12 mouse cellular contexts compared by ENCODE assay signal in genomic region chr16:23632681-23633080, GRCm38 (mm10).
DNase-seq lines count a peak whose midpoint lies in the region; ATAC-seq and TF ChIP-seq lines count a peak whose summit lies in the region.
"Had no signal": no experiment of that assay in that cellular context is flagged by ENCODE, and none has a peak within 500 bp of the region (broad histone marks: within the 10 kb centered on the region; RNA-seq: fewer than 3 reads in every experiment).

No protein-coding gene starts in this region.

- no peak for ATAC-seq in heart, postnatal 0 days (ENCODE audit: insufficient read depth, low read depth)
- ATAC-seq in lung, embryonic 14.5 days (ENCODE audit: insufficient read depth): no peak
- no peak for ATAC-seq in stomach, postnatal 0 days (ENCODE audit: low FRiP score, low TSS enrichment)

- 70% methylated on average over 2 of the region's 2 CpGs for WGBS in heart, postnatal 0 days
- 67% methylated on average over 2 of the region's 2 CpGs for WGBS in heart, embryonic 10.5 days
- 63% methylated on average over 2 of the region's 2 CpGs for WGBS in lung, embryonic 14.5 days
- WGBS in stomach, postnatal 0 days: 78% methylated on average over 2 of the region's 2 CpGs

- DNase-seq in heart, postnatal 0 days (ENCODE audit: low spot score): no peak
- DNase-seq in heart, embryonic 10.5 days (ENCODE audit: low spot score): no peak
- no peak for DNase-seq in lung, embryonic 14.5 days
- DNase-seq in lung, postnatal 25 days (ENCODE audit: low spot score): no peak
- peak; percentile 24 for DNase-seq in NIH3T3 (ENCODE audit: low read depth)
- no peak for DNase-seq in stomach, postnatal 0 days (ENCODE audit: low spot score)
- no peak for DNase-seq in embryo, embryonic 11 days
- no peak for DNase-seq in layer of hippocampus, adult 11-12 months (ENCODE audit: low spot score)
- DNase-seq: gastrocnemius, postnatal 36 days had no signal

- H3K9ac ChIP-seq in heart, postnatal 0 days (replicated peaks; ENCODE audit: low read depth, low read length): no peak overlapping the region
- no peak overlapping the region for H3K9ac ChIP-seq in lung, embryonic 14.5 days
- H3K9ac ChIP-seq in stomach, postnatal 0 days (ENCODE audit: low read length): no peak overlapping the region
- H3K9ac ChIP-seq: limb, embryonic 13.5 days; neural tube, embryonic 15.5 days had no signal

- 0 out of 2 replicates have a peak, but pooled peaks cover 3% of the 10 kb centered on the region for H3K9me3 ChIP-seq in heart, postnatal 0 days (replicated peaks; ENCODE audit: control insufficient read depth, low read length)
- H3K9me3 ChIP-seq in heart, embryonic 10.5 days: no peaks in the 10 kb centered on the region
- H3K9me3 ChIP-seq in lung, embryonic 14.5 days (ENCODE audit: low read depth, low read length): no peaks in the 10 kb centered on the region; the same call in 1 of the 2 replicates
- H3K9me3 ChIP-seq in stomach, postnatal 0 days (ENCODE audit: control insufficient read depth, low read length): no peaks in the 10 kb centered on the region
- H3K9me3 ChIP-seq: limb, embryonic 13.5 days; neural tube, embryonic 15.5 days had no signal

- no peak for TF ChIP-seq EP300 in heart, postnatal 0 days (IDR thresholded peaks at IDR 0.05; ENCODE audit: low read depth)
- no peak for TF ChIP-seq EP300 in stomach, postnatal 0 days (optimal IDR thresholded peaks at IDR 0.05)

- TF ChIP-seq CTCF in heart, postnatal 0 days (IDR thresholded peaks at IDR 0.05; ENCODE audit: low read depth): peak; percentile 13; the same call in 1 of the 2 replicates
- peak; percentile 41 for TF ChIP-seq CTCF in lung, embryonic 14.5 days (IDR thresholded peaks at IDR 0.05; ENCODE audit: low read depth)
- TF ChIP-seq CTCF in stomach, postnatal 0 days (IDR thresholded peaks at IDR 0.05; ENCODE audit: low read depth): peak; percentile 47

- no peak overlapping the region for H3K27ac ChIP-seq in heart, postnatal 0 days (ENCODE audit: low read depth)
- H3K27ac ChIP-seq in heart, embryonic 10.5 days: no peak overlapping the region
- H3K27ac ChIP-seq in lung, embryonic 14.5 days (ENCODE audit: low read depth): no peak overlapping the region
- H3K27ac ChIP-seq in stomach, postnatal 0 days (replicated peaks): no peak overlapping the region
- H3K27ac ChIP-seq: limb, embryonic 13.5 days; neural tube, embryonic 15.5 days had no signal

- no peak overlapping the region for H3K4me2 ChIP-seq in heart, postnatal 0 days (ENCODE audit: low read depth, low read length)
- no peak overlapping the region for H3K4me2 ChIP-seq in lung, embryonic 14.5 days
- H3K4me2 ChIP-seq in stomach, postnatal 0 days (replicated peaks; ENCODE audit: low read depth): no peak overlapping the region
- H3K4me2 ChIP-seq: limb, embryonic 13.5 days; midbrain, embryonic 11.5 days; neural tube, embryonic 15.5 days had no signal

- no peaks in the 10 kb centered on the region for H3K4me1 ChIP-seq in heart, postnatal 0 days (ENCODE audit: control insufficient read depth, insufficient read depth)
- H3K4me1 ChIP-seq in heart, embryonic 10.5 days: no peaks in the 10 kb centered on the region
- no peaks in the 10 kb centered on the region for H3K4me1 ChIP-seq in lung, embryonic 14.5 days (ENCODE audit: insufficient read depth)
- H3K4me1 ChIP-seq in stomach, postnatal 0 days (replicated peaks; ENCODE audit: control insufficient read depth, insufficient read depth): no peaks in the 10 kb centered on the region
- H3K4me1 ChIP-seq: limb, embryonic 13.5 days; neural tube, embryonic 15.5 days had no signal

- no peaks in the 10 kb centered on the region for H3K36me3 ChIP-seq in heart, postnatal 0 days (replicated peaks; ENCODE audit: control insufficient read depth, insufficient read depth, low read length)
- H3K36me3 ChIP-seq in heart, embryonic 10.5 days: no peaks in the 10 kb centered on the region
- no peaks in the 10 kb centered on the region for H3K36me3 ChIP-seq in lung, embryonic 14.5 days (ENCODE audit: insufficient read depth)
- no peaks in the 10 kb centered on the region for H3K36me3 ChIP-seq in stomach, postnatal 0 days (ENCODE audit: control insufficient read depth, insufficient read depth, low read length)
- H3K36me3 ChIP-seq: limb, embryonic 13.5 days; neural tube, embryonic 15.5 days had no signal

- no peaks in the 10 kb centered on the region for H3K27me3 ChIP-seq in heart, postnatal 0 days (ENCODE audit: control insufficient read depth, insufficient read depth, low read length)
- H3K27me3 ChIP-seq in heart, embryonic 10.5 days (ENCODE audit: insufficient read depth, poor library complexity, severe bottlenecking): no peaks in the 10 kb centered on the region
- no peaks in the 10 kb centered on the region for H3K27me3 ChIP-seq in lung, embryonic 14.5 days (ENCODE audit: insufficient read depth, low read length)
- no peaks in the 10 kb centered on the region for H3K27me3 ChIP-seq in stomach, postnatal 0 days (ENCODE audit: control insufficient read depth, insufficient read depth, low read length)
- H3K27me3 ChIP-seq: limb, embryonic 13.5 days; neural tube, embryonic 15.5 days had no signal

- H3K4me3 ChIP-seq in heart, postnatal 0 days (ENCODE audit: low read depth, low read length): no peak overlapping the region
- no peak overlapping the region for H3K4me3 ChIP-seq in heart, embryonic 10.5 days
- H3K4me3 ChIP-seq in lung, embryonic 14.5 days (ENCODE audit: low read depth, low read length): no peak overlapping the region
- H3K4me3 ChIP-seq in stomach, postnatal 0 days (ENCODE audit: low read depth, low read length): no peak overlapping the region
- H3K4me3 ChIP-seq: limb, embryonic 13.5 days; neural tube, embryonic 15.5 days had no signal
